Mouse (Mus musculus): ENCODE results near the gene Atic.

DNA sequence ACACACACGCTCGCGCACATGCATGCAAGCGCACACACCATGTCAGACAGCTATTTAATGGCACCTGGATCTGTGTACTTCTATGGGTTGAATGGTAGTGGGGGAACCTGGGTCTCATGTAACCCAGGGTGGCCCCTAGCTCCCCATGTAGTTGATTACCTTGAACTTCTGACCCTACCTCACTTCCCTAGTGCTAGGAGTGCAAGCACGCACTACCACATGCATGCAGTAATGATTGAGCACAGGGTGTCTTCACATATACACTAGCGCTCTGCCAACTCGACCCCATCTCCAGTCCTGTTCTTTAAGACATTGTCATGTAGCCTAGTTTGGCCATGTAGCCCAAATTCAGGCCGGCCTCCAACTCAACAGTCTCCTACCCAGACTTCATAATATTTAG is 26.4 kb downstream of the Atic start:
- TF ChIP-seq CTCF (IDR thresholded peaks at IDR 0.05; ENCODE audit: low read depth, low read length) (no peak), POLR2A (IDR thresholded peaks at IDR 0.05; ENCODE audit: extremely low read depth, insufficient read depth, low read length) (no peak)

All from liver, adult 2 months (tissue).